Mouse (Mus musculus): ENCODE data around the gene Kif19a. TPM values are rescaled to one million over a fixed set of nuclear protein-coding genes. Genes with fewer than 3 reads are reported as not detected.

The Kif19a gene
- polyA plus RNA-seq, 1 experiment from 2014 or later: 2.1 TPM

- Histone ChIP-seq H3K9me3 (no peaks in the 10 kb centered on the region), H3K4me1 (peaks cover 14% of the 10 kb centered on the region), H3K27ac (no peak overlapping the region), H3K4me2 (replicated peaks) (peak overlapping the region; percentile 51), H3K27me3 (peaks cover 71% of the 10 kb centered on the region), H3K36me3 (no peaks in the 10 kb centered on the region), H3K9ac (no peak overlapping the region; the same call in none of the 2 replicates), H3K4me3 (peak overlapping the region; percentile 31)
- 2% methylated on average over 43 of the region's 43 CpGs for WGBS
- 0 out of 2 replicates have a peak, but pooled peaks have one; percentile 29 for ATAC-seq (ENCODE audit: insufficient number of reproducible peaks, insufficient read depth, low FRiP score, low TSS enrichment)
These were observed 21.1 kb downstream of the Kif19a start for GRCm38 (mm10) chr11:114786326-114786725.

GRCm38 (mm10) chr11:114787611-114788010, 22.4 kb downstream of the Kif19a start:
- Histone ChIP-seq H3K36me3 (no peaks in the 10 kb centered on the region), H3K4me1 (peaks cover 25% of the 10 kb centered on the region), H3K27ac (no peak overlapping the region), H3K27me3 (peaks cover 84% of the 10 kb centered on the region), H3K4me3 (no peak overlapping the region), H3K4me2 (replicated peaks) (no peak overlapping the region), H3K9me3 (no peaks in the 10 kb centered on the region), H3K9ac (no peak overlapping the region)
- ATAC-seq (ENCODE audit: insufficient number of reproducible peaks, insufficient read depth, low FRiP score, low TSS enrichment): no peak
- 77% methylated on average over 3 of the region's 3 CpGs for WGBS

DNA sequence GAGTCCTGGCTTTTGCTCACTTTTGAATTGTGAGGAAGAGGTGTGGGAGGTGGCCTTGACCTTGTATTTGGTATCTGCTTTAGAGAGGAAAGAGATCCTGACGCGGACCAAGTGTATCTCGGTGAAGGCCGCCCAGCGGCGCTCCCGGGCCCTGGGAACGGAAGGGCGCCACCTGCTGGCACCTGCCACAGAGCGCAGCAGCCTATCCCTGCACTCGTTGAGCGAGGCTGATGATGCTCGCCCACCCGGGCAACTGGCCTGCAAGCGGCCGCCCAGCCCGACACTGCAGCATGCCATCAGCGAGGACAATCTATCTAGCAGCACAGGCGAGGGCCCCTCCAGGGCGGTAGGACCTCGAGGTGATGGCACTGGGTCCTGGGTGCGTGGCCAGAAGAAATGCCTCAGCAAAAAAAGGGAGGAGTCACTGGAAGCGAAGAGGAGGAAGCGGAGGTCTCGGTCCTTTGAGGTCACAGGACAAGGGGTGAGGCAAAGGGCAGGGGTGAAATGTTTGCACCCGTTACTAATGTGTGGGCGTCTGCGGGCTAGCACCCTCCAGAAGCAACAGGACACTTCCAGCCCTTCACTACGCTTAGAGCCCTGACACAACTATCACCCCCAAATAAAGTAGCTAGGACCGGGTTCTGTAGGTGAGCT, 24.0 kb downstream of the Kif19a start:
- Histone ChIP-seq H3K27me3 (peaks cover 99% of the 10 kb centered on the region), H3K9ac (no peak overlapping the region), H3K4me1 (peaks cover 25% of the 10 kb centered on the region), H3K4me3 (no peak overlapping the region), H3K27ac (no peak overlapping the region), H3K36me3 (no peaks in the 10 kb centered on the region), H3K4me2 (replicated peaks) (peak overlapping the region; percentile 44), H3K9me3 (no peaks in the 10 kb centered on the region)
- no peak for ATAC-seq (ENCODE audit: insufficient number of reproducible peaks, insufficient read depth, low FRiP score, low TSS enrichment)
- whole genome bisulfite sequencing: 8% methylated on average over 30 of the region's 30 CpGs

- no peaks in the 10 kb centered on the region for H3K36me3 ChIP-seq
- H3K27ac ChIP-seq: no peak overlapping the region
- no peak overlapping the region for H3K4me3 ChIP-seq
- ATAC-seq (ENCODE audit: insufficient number of reproducible peaks, insufficient read depth, low FRiP score, low TSS enrichment): no peak
- H3K27me3 ChIP-seq: peaks cover 99% of the 10 kb centered on the region
- peaks cover 26% of the 10 kb centered on the region for H3K4me1 ChIP-seq
- H3K4me2 ChIP-seq (replicated peaks): no peak overlapping the region
- no peak overlapping the region for H3K9ac ChIP-seq
- WGBS: 55% methylated on average over 9 of the region's 9 CpGs
- H3K9me3 ChIP-seq: no peaks in the 10 kb centered on the region
These were observed 24.5 kb downstream of the Kif19a start for GRCm38 (mm10) chr11:114789716-114790115.

DNA sequence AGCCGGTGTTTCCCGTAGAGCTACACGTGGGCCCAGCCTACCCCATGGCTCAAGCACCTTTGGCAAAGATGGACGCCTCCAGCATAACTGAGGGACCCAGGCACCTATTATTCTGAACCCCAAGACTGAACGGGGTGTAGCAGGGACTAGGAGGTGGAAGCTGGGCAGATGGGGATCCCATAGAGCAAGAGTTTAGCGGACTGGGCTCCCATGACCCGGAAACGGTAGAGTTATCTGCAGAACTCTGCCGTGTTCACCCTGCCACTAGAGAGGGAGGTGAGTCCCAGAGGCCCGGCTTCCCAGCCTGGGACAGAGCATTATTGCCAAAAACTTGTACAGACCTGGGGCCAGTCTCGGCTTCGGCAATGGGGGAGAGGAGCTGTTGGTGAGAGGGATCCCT, 25.0 kb downstream of the Kif19a start:
- H3K4me1 ChIP-seq: peaks cover 31% of the 10 kb centered on the region
- no peaks in the 10 kb centered on the region for H3K36me3 ChIP-seq
- H3K4me2 ChIP-seq (replicated peaks): no peak overlapping the region
- no peak overlapping the region for H3K4me3 ChIP-seq
- H3K9me3 ChIP-seq: no peaks in the 10 kb centered on the region
- H3K27me3 ChIP-seq: peaks cover 95% of the 10 kb centered on the region
- ATAC-seq (ENCODE audit: insufficient number of reproducible peaks, insufficient read depth, low FRiP score, low TSS enrichment): no peak
- 65% methylated on average over 12 of the region's 12 CpGs for WGBS
- no peak overlapping the region for H3K27ac ChIP-seq
- H3K9ac ChIP-seq: no peak overlapping the region

DNA sequence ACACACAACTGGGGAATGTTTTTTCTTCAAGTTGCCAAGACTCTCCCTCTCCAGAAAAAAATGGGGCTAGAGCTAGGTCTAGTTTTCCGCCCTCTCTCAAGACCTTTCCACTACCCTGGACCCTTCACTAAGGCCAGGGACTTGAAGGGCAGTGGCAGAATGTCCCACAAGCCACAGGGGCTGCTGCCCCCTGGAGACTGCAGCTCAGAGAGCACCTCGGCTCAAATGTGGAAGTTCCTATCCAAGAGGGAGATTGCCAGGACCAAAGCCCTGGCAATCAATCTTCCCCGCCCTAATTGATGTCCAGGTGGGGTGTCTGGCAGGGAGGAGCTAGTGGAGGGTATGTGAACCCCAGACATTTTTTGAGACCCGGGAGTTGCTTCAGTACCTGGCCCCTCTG, 25.7 kb downstream of the Kif19a start:
- 21% methylated on average over 4 of the region's 4 CpGs for WGBS
- peak overlapping the region; percentile 95; the same call in 1 of the 2 replicates for H3K4me2 ChIP-seq (replicated peaks)
- H3K4me3 ChIP-seq: no peak overlapping the region
- no peak overlapping the region for H3K9ac ChIP-seq
- no peak overlapping the region for H3K27ac ChIP-seq
- H3K4me1 ChIP-seq: peaks cover 37% of the 10 kb centered on the region
- peaks cover 89% of the 10 kb centered on the region for H3K27me3 ChIP-seq
- no peak for ATAC-seq (ENCODE audit: insufficient number of reproducible peaks, insufficient read depth, low FRiP score, low TSS enrichment)
- H3K36me3 ChIP-seq: no peaks in the 10 kb centered on the region
- no peaks in the 10 kb centered on the region for H3K9me3 ChIP-seq

DNA sequence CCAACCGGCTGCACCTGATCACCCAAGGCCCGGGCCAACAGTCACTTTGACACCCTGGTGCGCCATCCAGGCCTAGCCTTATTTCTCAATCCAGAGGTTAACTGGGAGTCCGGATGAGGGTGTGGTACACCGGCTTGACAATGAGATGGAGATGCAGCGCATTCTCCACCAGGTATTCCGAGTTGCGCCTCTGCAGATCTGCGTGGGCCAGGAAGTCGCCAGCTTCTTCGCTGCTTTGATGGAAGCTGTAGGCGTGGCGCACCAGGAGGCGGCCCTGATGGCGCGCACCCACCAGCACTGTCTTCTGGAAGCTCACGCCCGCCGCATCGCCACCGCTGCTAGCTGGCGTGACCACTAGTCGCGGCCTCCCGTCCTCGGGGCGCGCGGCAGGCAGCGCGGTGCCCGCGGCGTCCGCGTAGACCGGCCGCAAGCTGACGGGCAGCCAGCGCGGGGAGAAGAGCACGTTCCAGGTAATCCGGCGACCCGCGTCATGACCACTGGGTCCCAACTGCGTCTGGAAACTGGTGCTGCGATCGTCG, 26.2 kb downstream of the Kif19a start:
- Histone ChIP-seq H3K4me1 (peaks cover 36% of the 10 kb centered on the region), H3K27ac (no peak overlapping the region), H3K4me2 (replicated peaks) (peak overlapping the region; percentile 95), H3K4me3 (peak overlapping the region; percentile 47), H3K27me3 (peaks cover 86% of the 10 kb centered on the region), H3K9me3 (no peaks in the 10 kb centered on the region), H3K9ac (peak overlapping the region; percentile 50), H3K36me3 (no peaks in the 10 kb centered on the region)
- no peak for ATAC-seq (ENCODE audit: insufficient number of reproducible peaks, insufficient read depth, low FRiP score, low TSS enrichment)
- 3% methylated on average over 50 of the region's 50 CpGs for WGBS

- peak overlapping the region; percentile 47 for H3K4me3 ChIP-seq
- peak overlapping the region; percentile 50 for H3K9ac ChIP-seq
- no peaks in the 10 kb centered on the region for H3K9me3 ChIP-seq
- H3K4me2 ChIP-seq (replicated peaks): peak overlapping the region; percentile 95
- peaks cover 36% of the 10 kb centered on the region for H3K4me1 ChIP-seq
- ATAC-seq (ENCODE audit: insufficient number of reproducible peaks, insufficient read depth, low FRiP score, low TSS enrichment): no peak
- peaks cover 81% of the 10 kb centered on the region for H3K27me3 ChIP-seq
- under 1% methylated on average over 58 of the region's 59 CpGs for WGBS
- H3K36me3 ChIP-seq: no peaks in the 10 kb centered on the region
- H3K27ac ChIP-seq: no peak overlapping the region
These were observed 26.8 kb downstream of the Kif19a start for GRCm38 (mm10) chr11:114791891-114792411.

- Histone ChIP-seq H3K27me3 (peaks cover 70% of the 10 kb centered on the region), H3K9me3 (no peaks in the 10 kb centered on the region), H3K4me2 (replicated peaks) (no peak overlapping the region), H3K9ac (no peak overlapping the region), H3K4me3 (no peak overlapping the region), H3K4me1 (peaks cover 36% of the 10 kb centered on the region), H3K36me3 (no peaks in the 10 kb centered on the region), H3K27ac (no peak overlapping the region)
- 51% methylated on average over 5 of the region's 5 CpGs for WGBS
- ATAC-seq (ENCODE audit: insufficient number of reproducible peaks, insufficient read depth, low FRiP score, low TSS enrichment): no peak
These were observed 27.8 kb downstream of the Kif19a start for GRCm38 (mm10) chr11:114792931-114793494.

DNA sequence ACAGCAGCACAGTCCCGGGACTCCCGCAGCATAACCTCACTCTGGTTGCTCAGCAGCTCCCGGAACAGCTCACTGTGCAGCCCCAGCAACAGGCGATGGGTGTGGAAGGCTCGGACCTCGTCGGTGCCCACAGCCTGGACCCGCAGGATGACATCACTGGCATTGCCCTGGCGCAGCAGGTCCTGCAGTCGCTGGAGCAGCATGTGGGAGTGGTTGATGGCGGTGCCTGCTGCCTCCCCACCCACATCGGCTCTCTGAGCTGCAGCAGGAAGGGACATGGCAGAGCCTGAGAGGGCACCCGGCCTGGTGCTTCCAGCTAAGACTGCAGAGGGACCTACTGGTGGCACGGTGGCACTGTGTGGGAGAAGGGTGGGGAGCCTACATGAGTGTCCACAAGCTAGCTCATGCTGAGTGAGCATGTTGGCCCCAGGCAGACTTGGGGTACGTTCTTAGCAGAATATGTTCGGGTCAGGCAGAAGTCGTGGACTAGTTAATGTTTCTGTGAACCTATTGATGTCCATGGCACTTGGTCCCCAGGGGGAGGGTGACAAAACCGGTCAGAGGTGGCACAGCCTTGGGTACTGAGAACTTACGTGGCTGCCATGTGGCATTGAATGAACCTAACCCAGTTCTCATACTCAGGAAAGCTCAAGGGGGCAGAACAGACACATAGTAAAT, 28.8 kb downstream of the Kif19a start:
- H3K4me3 ChIP-seq: no peak overlapping the region
- H3K36me3 ChIP-seq: no peaks in the 10 kb centered on the region
- H3K9me3 ChIP-seq: no peaks in the 10 kb centered on the region
- no peak overlapping the region for H3K4me2 ChIP-seq (replicated peaks)
- 65% methylated on average over 19 of the region's 19 CpGs for WGBS
- no peak overlapping the region for H3K27ac ChIP-seq
- H3K4me1 ChIP-seq: peaks cover 33% of the 10 kb centered on the region
- H3K9ac ChIP-seq: no peak overlapping the region
- ATAC-seq (ENCODE audit: insufficient number of reproducible peaks, insufficient read depth, low FRiP score, low TSS enrichment): no peak
- peaks cover 60% of the 10 kb centered on the region for H3K27me3 ChIP-seq

DNA sequence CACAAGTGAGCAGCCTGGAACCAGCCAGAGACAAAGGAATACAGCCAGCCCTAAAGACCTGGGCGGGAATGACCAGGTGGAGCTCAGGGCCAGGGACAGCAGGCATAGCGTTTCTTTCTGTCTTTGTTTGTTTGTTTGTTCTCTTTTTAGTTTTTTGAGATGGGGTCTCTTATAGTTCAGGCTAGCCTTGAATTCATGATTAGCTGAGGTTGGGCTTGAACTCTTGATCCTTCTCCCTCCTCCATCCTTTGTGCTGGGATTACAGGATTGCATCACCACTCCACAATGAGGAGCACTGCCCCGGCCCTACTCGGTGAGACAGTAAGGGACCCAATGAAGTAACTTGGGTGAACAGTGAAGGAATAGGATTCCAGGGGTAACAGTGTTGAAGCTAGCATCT, 29.5 kb downstream of the Kif19a start:
- peak overlapping the region; percentile 52 for H3K4me2 ChIP-seq (replicated peaks)
- peaks cover 30% of the 10 kb centered on the region for H3K4me1 ChIP-seq
- ATAC-seq (ENCODE audit: insufficient number of reproducible peaks, insufficient read depth, low FRiP score, low TSS enrichment): no peak
- H3K27ac ChIP-seq: peak overlapping the region; percentile 32
- H3K36me3 ChIP-seq: no peaks in the 10 kb centered on the region
- H3K27me3 ChIP-seq: peaks cover 53% of the 10 kb centered on the region
- peak overlapping the region; percentile 32; the same call in 1 of the 2 replicates for H3K4me3 ChIP-seq
- 0 out of 2 replicates have a peak overlapping the region, but pooled peaks have one; percentile 11 for H3K9ac ChIP-seq
- 44% methylated on average over 4 of the region's 4 CpGs for WGBS
- no peaks in the 10 kb centered on the region for H3K9me3 ChIP-seq

Data from embryonic facial prominence, embryonic 12.5 days (tissue).